Mouse (Mus musculus) ES-E14 (cell line): ENCODE results near the gene Ceacam19.

Experiments used
- CHD2 ChIP-seq: IDR thresholded peaks from 2 replicates; pipeline ENCODE4 v1.6.1; 2014; ENCODE audit warnings: mild to moderate bottlenecking, low read depth, low read length, inconsistent platforms
- MAFK ChIP-seq: IDR thresholded peaks from 2 replicates; pipeline ENCODE4 v1.6.1; 2014; ENCODE audit warnings: mild to moderate bottlenecking, low read depth, low read length, inconsistent platforms; ENCODE audit not compliant: insufficient read depth
- ZC3H11A ChIP-seq: IDR thresholded peaks from 2 replicates; pipeline ENCODE4 v1.6.1; 2012; ENCODE audit warnings: low read depth, mild to moderate bottlenecking, inconsistent platforms, low read length, borderline replicate concordance
- ZNF384 ChIP-seq: IDR thresholded peaks from 2 replicates; pipeline ENCODE4 v1.6.1; 2012; ENCODE audit warnings: low read depth, low read length, inconsistent platforms

- TF ChIP-seq ZC3H11A (no peak), MAFK (no peak), ZNF384 (no peak), CHD2 (no peak)
Observed at GRCm38 (mm10) chr7:19866490-19866889, 21.3 kb downstream of the Ceacam19 start.
